Mouse (Mus musculus) heart, postnatal 25 days (tissue): ENCODE measurements at regions not wholly inside any gene's neighbourhood (a gene's known extent, or its start where the extent isn't known, plus 50 kb on each side); places are given as distances from the start of the nearest gene placed in this dataset.
A peak's percentile ranks its signal among the peaks of the same experiment; 100 is the strongest.
"Not testable (repeated sequence)": the region's sequence is repeated elsewhere in the genome, so short reads cannot be mapped to it uniquely, and the experiment has no call there.

Source experiments
- DNase-seq: peaks from one replicate; pipeline ENCODE4 v3.0.0; 2022; ENCODE audit warnings: low spot score
- intact Hi-C: fragments of 180-260 bp; cut with DNase I; formaldehyde crosslinking; loops from one replicate; pipeline ENCODE4 v1.15.1; 2025

DNA sequence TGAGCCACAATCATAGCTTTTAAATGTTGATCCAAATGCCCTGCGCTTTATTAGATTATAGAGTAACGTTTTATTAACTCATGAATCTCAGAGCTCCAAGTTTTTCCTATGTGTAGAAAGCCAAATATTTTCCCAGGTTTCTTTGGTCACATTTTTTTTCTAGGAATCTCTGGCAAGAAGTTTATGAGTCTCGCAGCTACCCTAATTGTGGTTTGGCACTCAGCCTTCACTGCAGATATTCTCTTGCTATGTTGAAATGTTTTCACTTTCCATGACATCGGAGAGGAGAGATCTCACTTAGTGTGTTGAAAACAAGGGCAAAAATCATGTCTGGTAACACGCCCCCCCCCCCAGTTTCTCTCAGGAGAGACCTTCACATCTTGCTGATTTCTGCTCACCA, 212.4 kb downstream of the Tmem26 start:
- intact Hi-C loops, result no loop called here
- no peak for DNase-seq

DNA sequence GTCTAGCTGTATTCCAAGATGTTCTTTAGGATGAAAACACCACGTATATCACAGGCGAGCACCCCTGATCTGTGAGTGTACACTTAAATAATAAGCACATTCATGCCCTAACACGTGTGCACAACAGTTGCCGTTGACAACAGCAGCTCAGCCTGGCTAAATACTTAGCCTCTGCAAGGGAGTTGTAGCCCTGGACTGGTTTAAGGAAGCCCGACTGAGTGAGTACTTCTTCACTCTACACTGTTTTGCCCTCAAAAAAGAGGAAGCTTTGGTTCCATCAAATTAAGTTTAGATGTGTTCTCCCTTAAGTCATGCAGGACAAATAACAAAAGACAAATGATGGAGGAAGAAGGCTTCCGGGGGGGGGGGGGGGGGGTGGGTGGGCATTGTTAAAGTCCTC, 208.0 kb upstream of the Rhobtb1 start:
- no peak for DNase-seq
- intact Hi-C loops, result no loop called here

DNA sequence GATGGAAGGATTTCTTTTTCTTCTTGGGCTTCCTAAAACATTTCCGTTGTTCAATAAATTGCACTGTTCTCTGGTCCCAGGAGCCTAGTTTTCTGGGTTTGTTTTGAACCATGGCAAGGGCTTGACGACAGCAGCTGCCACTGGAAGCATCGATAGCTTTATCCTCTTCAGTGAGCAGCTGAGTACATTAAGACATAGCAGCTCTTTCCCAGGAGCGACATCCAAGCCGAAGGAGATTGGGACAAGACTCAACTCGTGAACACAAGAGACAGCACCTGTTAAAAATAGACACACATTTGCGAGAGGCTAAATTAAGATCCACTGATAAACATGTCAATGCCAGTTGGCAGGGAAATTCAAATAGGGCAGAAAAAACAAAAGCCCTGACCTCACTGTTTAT, 194.7 kb upstream of the Rhobtb1 start:
- intact Hi-C loops, result no loop called here
- DNase-seq, result no peak

DNA sequence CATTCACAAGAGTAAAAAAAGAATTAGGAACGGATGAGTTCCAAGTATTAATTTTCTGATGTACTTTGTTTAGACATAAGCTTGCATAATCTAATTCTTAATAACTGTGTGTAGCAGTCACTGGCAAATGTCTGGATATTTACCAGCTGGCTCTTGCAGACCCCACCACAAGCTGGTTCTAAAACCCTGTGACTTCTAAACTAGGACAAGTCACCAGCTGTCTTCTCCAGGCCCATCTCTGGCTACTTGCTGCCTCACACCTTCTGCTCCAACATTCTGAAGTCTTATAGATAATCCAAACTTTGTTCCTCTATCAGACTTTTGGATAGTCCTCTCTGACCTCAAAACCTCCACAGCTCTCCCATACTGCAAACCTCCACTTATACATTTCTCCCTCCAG, 189.9 kb upstream of the Rhobtb1 start:
- intact Hi-C loops, result no loop called here
- DNase-seq, result no peak

DNA sequence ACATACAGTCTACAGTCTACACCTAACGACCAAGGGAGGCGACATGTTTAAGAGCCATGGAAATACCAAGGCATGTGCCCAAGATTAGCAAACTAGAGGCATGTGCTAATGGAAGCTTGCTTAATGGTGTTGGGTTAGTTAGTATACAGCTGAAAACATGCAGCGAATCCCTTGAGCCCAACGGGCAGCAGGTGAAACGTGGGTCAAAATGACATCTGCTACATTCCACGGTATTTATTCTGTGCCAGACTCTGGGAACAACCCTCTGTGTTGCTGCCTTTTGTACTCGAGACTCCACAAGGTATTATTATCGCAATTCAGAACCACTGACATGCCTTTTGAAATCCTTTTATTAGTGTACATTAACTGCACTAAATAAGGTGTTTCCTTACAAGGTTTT, 188.1 kb upstream of the Rhobtb1 start:
- DNase-seq, result no peak
- intact Hi-C loops, result no loop called here

DNA sequence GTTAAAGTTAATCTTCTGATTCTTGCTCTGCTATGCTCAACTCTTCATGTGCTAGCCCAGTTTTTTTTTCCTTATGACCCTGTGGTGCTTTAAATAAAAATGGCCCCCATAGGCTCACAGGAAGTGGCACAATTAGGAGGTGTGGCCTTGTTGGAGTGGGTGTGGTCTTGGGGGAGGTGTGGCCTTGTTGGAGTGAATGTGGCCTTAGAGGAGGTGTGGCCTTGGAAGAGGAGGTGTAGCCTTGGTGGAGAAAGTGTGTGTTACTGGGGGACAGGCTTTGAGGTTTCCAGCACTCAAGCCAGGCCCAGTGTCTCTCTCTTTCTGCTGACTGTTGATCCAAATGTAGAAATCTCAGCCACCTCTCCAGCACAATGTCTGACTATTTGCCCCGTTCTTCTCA, 186.0 kb upstream of the Rhobtb1 start:
- intact Hi-C loops, result no loop called here
- DNase-seq, result no peak

DNA sequence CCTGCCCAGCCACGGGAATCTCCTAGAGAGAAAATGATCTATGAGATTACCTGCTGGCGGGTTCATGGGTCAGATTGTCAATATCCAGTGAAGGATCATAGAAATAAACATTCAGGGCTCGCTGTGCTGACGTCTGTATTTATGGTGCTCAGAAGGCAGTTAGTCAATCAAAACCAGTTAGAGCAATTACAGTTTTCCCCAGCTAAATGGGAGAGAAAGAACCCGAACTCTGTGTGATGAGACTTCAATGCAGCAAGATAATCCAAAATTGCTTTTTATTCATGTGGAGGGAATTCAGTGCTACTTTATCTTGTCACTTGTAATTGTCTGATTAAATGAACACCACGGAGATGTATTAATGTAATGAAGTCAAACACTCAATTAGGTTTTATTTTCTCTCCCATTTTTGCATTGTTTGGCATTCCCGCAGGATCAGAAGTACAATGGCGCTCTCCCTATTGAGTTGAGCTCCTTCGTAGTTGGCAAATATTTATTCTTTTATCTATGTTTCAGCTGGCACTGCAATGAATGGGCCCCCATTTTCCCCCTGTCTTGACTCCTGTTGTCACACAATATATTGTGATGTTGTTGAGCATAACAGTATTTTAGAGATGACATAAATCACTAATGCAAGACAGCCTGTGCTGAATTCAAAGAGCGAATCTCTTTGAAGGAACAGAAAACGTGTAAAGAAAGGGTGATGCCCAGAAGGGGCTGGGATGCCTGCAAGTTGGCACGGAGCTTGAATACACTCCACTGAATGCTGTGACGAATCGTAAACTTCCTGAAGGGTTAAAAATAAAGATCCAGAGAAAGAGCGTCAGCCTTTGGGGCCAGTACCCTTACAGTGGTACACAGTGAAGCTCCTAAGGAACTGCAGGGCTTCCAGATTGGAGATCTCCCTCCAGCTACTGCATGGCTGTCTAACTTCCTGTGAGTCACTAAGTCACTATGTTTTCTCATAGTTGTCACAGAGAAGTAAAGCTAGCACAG, 183.0 kb upstream of the Rhobtb1 start:
- no peak for DNase-seq
- intact Hi-C loops, result no loop called here

DNA sequence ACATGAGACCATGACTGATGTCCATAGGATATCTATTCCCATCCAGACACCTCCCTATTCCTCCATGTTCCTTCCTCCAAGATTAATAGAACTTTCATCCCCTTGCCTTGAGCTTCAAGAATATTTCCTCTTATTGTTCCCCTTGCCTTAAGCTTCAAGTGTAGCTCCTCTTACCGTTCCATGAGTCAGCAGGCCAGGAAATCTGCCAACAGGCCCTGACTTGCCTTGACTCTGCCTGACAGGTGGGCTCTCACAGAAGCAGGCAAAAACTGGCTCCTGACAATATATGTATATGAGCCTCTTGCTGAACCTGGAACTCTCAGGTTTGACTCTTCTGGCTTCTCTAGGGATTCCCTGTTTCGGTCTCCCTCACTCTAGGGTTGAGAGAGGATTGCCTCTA, 180.7 kb upstream of the Rhobtb1 start:
- DNase-seq, result no peak
- intact Hi-C loops, result no loop called here

DNA sequence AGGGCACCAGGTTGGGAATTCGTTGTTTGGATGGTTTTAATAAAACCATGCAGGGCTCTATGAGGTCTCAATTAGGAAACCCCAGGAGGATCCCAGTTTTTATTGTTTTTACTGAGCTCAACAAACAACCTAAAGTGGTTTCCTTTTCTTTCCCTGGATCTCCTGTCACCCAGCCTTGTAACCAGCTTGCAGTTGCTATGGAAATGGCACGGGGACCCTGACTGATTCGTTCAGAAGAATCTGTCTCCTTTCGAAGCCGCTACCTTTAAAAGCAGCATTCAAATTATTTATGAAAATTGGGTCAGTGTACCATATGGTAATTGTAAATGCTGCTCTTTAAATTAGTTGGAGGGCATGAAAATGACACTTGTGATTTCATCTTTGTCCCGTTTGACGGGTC, 176.5 kb upstream of the Rhobtb1 start:
- DNase-seq, result no peak
- intact Hi-C loops, result no loop called here

DNA sequence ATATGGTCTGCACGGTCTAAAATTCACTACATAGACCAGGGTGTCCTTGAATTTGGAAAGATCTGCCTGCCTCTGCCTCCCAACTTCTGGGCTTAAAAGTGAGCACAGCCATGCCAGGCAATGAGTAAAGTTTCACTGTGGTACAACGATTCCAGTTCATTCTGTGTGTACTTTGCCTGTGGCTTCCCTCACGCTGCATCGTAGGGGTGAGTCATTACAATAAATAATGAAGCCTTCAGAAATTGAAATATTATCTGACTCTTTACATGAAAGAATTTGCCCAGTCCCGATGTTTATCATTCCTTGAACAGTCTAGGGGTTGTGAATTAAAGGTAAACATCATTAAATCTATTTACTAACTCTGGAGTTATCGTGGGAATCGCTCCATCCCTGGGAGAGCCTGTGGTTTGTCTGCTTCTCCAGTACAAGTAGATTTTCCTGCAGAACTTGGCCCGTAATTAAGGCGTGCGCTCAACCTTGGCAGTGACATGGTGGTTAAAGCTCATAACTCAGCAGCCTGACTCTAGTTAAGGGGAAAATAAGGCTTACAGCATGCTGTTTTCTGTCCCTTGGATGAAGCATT, 174.7 kb upstream of the Rhobtb1 start:
- DNase-seq, result no peak
- intact Hi-C loops, result no loop called here

DNA sequence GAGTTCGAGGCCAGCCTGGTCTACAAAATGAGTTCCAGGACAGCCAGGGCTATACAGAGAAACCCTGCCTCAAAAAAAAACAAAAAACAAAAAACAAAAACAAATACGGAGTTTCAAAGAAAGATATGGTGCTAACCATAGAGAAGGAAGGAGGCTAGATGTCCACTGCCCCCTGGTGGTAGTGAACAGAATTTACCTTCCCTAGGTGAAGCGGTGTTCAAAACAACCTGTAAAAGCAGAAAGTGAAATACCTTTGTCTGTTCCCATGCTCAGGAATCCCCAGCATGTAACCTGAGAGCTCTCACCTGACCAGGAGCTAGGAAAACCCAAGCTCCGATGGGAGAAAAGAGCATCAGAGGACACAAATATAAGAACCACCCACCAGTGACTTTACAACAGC, 173.1 kb upstream of the Rhobtb1 start:
- no peak for DNase-seq
- intact Hi-C loops, result loop anchor here (2.0 kb wide), 1 partner anchor 75 kb away; no protein-coding TSS in a partner anchor

DNA sequence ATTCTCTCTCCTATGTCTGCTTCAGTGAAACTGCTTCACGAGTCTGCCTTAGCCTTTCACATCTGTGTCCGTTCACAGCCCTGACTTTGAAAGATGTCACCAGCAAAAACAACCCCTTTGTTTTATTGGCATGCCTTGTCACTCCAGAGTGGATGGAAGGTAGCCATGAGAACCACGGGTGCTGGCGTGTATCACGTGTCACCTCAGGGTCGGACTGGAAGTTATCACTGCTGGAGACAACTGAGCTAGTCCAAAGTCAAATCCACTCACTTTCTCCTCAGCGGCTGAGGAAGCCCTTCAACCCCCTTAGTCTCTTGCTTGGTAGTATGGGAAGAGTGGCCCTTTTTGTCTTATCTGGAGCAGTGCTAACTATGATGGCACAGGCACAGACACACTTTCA, 171.3 kb upstream of the Rhobtb1 start:
- no peak for DNase-seq
- intact Hi-C loops, result loop anchor here (2.0 kb wide), 1 partner anchor 77 kb away; no protein-coding TSS in a partner anchor

DNA sequence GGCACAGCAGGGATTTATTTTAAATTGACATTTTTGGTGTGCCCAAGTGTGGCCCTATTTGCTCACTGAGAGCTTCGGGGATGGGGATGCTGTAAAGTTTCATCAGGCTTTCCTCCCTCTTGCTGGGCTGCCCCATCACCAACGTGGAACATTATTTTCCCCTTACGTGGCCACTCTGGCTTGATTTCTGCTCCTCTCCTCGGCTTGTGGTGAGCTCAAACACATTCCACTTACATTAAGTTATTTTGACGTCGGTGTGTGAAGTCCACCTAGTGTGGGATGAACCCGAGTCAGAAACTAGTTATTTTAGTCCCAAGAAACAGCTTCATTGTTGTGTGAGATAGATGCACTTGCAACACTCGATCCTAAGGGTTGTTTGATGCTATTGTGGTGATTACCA, 168.9 kb upstream of the Rhobtb1 start:
- no peak for DNase-seq
- intact Hi-C loops, result no loop called here

DNA sequence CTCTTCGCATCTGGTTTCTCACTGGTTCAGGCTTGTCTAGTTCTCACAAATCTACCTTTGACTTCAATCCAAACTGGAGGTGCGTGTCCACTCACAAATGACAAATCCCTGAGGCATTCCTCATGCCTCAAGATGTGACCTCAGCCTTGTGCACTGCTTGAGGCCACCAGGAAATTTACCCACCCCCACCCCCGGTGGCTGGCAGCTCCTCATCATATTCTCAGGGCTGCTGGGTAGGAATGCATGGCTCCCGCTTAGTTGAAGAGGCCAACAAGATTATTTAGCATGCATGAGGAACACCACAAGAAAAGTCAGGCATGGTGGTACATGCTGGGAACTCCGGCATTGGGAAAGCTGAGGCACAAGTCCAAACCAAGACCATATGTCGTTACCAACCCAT, 160.7 kb upstream of the Rhobtb1 start:
- DNase-seq, result no peak
- intact Hi-C loops, result no loop called here

DNA sequence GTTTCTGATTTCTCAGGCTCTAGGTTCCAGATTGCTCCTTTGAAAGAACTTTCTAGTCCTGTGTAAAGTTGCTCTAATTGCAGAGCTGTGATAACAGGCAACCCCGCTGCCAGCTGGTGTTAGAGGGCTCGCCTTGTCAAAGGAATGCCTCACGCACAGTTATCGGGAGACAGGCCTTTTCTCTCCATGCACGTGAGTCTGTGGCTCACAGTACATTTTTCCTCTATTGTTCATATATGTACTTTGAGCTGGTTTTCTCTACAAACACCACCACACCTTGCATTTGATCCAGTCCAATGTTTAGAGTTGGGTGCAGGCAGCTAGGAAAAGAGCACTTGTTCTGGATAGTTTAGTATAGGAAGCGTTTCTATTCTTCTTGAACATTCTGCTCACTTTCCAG, 151.6 kb upstream of the Rhobtb1 start:
- intact Hi-C loops, result loop anchor here (10.0 kb wide), 1 partner anchor 535 kb away; no protein-coding TSS in a partner anchor
- DNase-seq, result no peak

DNA sequence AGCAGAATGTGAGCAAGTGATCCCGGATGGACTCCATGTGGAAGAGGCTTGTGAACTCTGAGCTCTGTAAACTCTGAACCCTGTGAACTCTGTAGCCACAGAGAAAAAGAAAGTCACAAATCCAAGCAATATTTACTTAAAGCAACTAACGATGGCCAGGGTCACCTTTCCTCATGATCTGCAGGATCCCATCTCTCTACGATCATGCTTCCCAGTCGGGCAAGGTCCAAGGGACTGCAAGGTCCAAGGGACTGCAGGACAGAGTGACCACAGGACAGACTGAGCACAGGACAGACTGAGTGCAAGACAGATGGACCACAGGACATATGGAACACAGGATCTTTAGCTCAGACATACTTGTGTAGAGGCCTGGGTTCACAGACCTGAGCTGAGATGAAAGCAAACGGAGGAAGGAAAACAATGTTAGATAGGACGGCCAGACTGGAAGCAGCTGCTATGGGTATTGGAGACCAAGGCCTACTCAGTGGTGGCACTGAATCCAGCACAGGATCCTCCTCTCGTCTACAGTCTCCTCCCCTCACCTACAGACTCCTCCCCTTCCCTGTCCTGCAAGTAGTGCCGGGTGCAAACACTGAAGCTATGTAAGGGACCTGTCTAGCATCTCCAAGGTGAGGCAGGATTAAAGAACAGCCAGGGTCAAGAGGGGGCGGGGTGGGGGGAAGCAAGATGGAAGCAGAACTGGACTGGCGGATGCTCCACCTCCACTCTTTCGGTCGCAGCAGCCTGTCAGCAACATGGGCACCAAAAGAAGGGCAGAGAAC, 149.4 kb upstream of the Rhobtb1 start:
- DNase-seq, result no peak
- intact Hi-C loops, result loop anchor here (10.0 kb wide), 1 partner anchor 537 kb away; no protein-coding TSS in a partner anchor

DNA sequence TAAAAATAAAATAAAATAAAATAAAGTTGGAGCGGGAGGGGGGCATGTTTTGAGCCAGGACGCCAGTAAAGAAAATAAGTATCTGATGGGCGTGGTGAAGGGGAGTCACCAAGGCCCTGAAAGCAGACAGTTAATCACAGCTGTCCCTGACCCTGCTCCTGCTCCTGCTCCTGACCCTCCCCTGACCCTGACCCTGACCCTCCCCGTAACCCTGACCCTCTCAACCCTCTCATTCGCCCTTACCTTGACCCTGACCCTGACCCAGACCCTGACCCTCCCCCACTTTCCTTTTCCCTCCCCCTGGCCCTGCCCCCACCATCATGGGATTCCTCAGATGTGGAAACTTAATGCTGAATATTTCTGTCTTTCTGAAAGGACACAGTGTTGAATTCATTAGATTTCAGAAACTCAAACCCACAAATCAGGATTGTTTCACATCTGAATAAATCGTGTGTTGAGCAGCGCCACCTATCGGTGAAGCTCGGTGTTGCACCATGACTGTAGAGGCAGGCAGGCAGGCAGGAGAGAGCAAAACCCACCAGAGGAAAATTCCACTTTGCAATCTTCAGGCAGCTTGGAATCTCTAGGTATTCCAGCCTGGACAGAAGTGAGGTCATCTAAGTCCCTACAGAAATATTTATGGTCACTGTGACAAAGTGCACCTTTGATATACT, 145.9 kb upstream of the Rhobtb1 start:
- DNase-seq, result peak; percentile 4
- intact Hi-C loops, result loop anchor here (1.0 to 10.0 kb wide), 2 partner anchors 103 to 541 kb away; no protein-coding TSS in a partner anchor

DNA sequence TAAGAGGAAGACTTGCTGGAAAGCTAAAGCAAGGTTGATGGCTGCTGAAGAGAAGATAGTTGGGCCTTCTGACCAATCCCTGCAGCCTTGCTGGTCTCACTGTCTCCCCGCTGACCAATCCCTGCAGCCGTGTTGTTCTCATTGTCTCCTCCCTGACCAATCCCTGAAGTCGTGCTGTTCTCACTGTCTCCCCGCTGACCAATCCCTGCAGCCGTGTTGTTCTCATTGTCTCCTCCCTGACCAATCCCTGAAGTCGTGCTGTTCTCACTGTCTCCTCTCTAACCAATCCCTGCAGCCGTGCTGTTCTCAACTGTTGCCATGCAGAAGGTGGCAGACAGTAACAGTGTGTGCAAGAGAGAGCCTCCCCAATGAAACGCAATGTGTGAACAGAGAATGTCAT, 142.6 kb upstream of the Rhobtb1 start:
- intact Hi-C loops, result loop anchor here (10.0 kb wide), 1 partner anchor 544 kb away; no protein-coding TSS in a partner anchor
- DNase-seq, result not testable (repeated sequence)

DNA sequence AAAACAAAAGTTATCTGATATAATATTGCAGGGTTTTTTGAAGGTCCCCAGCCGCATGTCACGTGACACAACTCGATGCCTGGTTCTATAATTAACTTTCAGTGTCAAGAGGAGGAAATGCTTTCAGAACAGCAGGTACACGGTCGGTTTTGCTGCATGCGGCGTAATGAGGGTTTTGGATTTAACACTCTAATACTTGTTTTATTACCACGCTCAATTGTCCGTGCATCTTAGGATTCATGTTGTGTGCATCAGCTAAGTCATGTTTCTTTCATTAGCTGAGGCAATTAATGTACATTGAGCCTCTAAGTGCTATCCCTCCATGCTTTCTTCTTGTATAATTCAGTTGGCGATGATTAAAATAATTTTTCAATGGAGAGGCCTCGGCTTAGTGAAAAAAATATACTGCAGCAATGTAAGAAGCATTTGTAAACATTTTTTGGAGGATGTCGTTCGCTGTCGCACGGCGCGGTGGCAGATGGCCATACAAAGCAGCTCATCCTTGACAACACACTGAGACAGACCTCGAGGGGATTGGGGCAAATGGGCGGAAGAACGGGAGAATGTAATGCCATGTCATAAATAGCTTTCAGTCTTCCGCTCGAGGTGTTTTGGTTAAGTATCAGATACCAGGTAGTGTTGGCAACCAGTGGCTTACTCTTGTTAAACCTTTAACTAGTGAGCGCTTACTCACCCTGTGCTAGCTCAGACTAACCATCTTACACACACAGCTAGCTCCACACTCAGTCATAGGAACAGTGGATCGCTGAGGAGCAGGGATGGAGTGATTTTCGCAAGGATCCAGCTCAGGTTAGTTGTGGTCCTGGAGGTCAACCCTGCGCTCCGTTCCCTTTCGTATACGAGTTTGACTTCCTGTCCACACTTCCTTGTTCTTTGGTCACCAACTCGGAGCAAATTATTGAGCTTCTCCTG, 130.2 kb upstream of the Rhobtb1 start:
- intact Hi-C loops, result no loop called here
- no peak for DNase-seq
